Mouse (Mus musculus) MEL-GATA-1-ER (cell line): Measurements from ENCODE around the gene Stmnd1.
"Not testable (repeated sequence)": the region's sequence is repeated elsewhere in the genome, so short reads cannot be mapped to it uniquely, and the experiment has no call there.

Source experiments
- DNase-seq: peaks from one replicate; pipeline ENCODE4 v3.0.0-alpha.2; 2012; ENCODE audit warnings: low read depth; ENCODE audit errors: extremely low read depth

Stmnd1 gene

DNA sequence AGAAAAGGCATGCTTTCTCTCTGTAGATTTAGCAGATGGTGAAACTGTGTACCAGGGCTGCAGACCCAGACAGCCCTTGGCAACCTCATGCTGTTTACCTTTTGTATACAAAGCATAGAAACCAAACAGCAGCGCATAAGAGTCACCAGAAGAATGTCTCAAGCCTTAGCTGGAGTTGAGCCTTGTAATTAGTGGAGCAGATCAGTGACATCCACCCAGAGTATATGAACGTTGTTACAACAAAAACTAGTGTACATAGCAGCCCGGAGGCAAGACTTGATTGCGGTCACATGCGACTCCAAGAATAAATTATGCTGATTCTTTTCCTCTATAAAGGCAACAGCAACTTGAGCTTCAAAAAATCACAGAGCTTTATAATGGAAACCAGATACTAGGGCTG lies 14.9 kb downstream of the Stmnd1 start:
- DNase-seq: no peak

DNA sequence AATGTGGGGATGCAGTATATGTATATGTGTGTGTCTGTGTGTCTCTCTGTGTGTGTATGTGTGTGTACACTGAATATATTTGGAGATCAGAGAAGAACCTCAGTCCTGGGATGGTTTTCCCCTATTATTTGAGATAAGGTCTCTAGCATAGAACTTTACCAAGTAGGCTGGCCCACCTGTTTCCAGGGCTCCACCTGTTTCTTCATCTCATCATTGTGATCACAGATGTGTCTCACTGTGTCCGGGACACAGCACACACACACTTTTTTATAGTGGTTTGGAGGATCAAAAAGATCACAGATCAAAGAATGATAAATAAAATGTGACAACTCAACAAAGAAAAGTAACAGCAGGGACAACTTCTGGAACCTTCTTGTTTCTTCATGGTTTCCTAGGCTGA lies 17.0 kb downstream of the Stmnd1 start:
- DNase-seq: no peak

DNA sequence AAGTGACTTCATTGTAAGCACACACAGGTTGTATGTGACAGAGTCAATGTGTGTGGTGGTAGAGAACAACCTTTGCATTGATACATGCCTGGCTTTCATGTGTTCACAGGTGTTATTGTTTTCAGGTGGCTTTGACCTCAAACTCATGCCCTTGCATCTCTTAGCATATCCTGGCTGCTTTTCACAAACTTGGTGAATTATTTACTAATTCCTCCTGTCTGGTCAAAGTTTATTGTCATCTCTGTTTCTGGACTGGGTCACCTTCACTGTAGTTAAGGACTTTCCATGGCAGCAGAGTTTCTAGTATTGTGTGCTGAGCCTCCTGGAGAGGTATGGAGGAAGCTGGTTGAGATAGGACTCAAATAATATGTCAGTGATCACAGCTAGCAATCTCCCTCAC lies 20.8 kb downstream of the Stmnd1 start:
- no peak for DNase-seq

DNA sequence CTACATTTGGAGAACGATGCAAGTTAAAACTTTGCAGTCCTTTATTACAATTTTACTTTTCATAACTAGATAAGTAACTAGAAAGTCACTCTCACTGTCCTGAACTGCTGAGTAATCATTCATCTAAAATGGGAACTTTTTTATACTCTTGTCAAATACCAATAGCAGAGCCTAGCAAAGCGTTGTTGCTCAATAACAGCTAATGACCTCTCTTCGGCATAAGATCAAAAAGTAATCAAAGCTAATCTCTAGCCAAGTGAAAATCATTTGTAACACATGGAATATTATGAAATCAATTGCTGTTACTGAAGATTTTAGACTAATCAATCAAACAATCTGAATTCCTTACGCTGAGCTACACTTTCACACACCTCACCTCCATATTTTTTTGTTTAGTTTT lies 24.2 kb downstream of the Stmnd1 start:
- no peak for DNase-seq

GRCm38 (mm10) chr13:46310790-46311189 lies 37.3 kb downstream of the Stmnd1 start:
- DNase-seq: peak; percentile 37

GRCm38 (mm10) chr13:46313176-46313575 lies 39.7 kb downstream of the Stmnd1 start:
- no peak for DNase-seq

DNA sequence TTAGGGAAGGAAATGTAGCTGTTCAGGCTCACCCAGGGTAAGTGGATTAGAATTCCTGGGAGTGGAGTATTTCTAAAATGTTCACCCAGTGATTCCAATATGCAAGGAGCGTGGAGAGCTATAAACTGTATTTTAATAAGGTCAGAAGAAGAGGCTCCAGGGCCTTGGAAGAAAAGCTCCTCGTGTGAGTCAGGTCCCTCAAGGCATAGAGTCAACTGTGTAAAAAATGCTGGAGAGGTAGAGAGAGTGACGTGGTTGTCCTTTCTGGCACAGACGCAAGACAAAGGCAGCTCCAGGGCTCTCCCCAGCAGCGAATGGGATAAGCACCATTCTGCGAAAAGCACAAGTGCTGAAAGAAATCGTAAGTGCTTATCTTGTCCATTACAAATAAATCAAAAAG lies 41.6 kb downstream of the Stmnd1 start:
- no peak for DNase-seq

DNA sequence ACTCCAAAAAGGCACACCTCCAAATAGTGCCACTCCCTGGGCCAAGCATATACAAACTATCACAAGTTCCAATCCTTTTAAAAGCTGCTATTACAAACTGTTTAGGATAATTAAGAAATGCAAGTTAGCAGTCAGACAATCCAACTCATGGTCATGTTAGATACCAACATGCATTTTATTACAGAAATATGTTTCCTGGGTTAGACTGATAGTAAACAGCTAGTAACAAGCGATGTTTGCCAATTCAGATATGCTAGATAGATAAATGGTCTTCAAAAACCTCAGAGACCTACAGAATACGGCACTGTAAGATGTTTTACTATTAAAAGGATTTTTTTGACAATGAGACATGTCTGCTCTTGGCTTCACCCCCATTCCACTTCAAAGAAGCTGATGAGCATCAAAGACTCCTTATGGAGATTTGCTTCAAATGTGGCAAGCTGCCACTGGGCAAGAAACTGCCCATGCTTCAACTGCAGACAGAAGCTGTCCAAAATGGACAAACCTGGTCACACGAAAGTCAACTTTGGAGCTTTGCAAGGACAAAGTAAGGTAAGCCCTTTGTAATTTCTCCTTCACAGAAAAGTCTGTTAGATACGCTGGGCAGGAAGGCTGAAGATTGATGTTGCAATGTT lies 52.9 kb downstream of the Stmnd1 start:
- no peak for DNase-seq

DNA sequence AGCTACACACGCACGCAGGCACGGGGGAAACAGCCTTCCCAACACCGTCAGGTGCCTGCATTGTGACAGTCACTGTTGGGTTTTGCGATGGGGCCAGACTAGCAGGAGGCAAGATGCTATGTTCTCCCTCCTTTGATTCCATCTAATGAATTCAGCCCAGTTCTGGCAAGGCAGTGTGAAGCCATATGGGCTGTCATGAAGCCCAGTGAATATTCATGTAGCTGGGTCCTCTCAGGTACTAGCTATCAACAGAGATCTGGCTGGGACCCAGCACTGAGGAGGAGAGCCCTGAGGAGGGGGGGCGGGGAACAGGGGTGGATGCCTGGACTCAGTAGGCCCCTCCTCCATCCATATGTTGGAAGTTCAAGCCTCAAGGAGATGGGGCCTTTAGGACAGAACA lies 61.5 kb downstream of the Stmnd1 start:
- no peak for DNase-seq

DNA sequence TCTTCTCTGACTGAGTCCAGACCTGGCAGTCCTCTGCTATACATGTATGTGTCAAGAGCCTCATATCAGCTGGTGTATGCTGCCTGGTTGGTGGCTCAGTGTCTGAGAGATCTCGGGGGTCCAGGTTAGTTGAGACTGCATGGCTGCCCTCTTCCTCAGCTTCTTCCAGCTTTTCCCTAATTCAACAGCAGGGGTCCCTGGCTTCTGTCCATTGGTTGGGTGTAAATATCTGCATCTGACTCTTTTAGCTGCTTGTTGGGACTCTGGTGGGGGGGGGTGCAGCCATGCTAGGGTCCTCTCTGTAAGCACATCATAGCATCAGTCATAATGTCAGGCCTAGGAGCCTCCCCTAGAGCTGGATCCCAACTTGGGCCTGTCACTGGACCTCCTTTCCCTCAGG lies 62.8 kb downstream of the Stmnd1 start:
- not testable (repeated sequence) for DNase-seq

- no peak for DNase-seq
These were observed 64.3 kb downstream of the Stmnd1 start for GRCm38 (mm10) chr13:46337791-46338190.

GRCm38 (mm10) chr13:46339954-46340353 lies 66.4 kb downstream of the Stmnd1 start:
- no peak for DNase-seq

DNA sequence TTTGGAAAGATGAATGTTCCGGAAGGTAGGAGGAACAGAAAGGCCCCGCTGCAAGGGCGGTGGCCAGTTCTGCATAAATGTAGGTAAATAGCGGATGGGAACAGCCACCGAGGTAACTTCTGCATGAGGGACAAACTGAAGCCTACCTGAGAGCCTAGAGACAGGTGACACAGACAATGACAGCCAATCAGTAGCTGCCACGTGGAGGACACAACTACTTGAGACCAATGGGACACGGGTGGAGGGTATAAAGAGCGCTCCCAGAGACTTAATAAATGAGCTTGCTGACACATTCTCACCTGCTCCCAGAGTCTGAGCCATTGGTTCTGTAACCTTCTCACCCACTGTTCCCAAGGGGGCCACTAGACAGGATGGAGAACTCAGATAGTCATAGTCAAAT lies 67.1 kb downstream of the Stmnd1 start:
- no peak for DNase-seq

DNA sequence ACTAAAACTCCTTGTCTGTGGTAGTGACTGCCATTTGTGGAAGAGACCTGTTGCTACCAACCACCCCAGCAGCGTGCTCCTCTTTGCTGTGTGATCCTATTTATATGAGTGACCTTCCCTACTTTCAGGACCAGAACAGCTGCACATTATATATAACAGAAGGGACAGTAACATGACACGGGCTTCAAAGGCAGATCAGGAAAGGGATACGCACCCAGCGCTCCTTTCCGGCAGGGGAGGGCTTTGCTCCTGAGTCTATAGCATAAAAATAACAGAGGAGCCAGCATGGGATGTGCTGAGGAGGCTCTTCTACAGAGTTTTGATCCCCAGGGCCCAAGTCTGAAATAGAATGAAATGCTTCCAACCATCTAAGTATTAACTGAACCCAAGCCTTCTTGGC lies 67.9 kb downstream of the Stmnd1 start:
- no peak for DNase-seq

GRCm38 (mm10) chr13:46343226-46343625 lies 69.7 kb downstream of the Stmnd1 start:
- no peak for DNase-seq

GRCm38 (mm10) chr13:46346830-46347512 lies 73.5 kb downstream of the Stmnd1 start:
- DNase-seq: peak; percentile 50

DNA sequence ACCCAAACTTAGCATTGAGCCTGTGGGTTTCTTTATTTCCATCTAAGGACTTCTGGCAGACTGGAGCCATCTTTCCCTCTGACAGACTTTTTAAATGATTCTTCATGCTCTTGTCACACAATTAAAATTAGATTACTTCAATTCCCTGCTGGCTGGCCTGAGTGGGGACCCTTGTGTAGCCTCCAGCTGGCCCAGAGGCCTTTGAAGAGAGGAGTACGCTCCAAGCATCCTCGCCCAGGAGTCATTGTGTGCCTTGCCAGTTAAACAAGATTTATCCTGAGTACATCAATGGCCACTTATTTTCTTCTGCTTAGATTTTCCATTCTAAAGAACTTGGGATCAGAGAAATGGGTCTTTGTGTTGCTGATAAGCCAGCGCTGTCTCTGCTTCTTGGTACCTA lies 76.1 kb downstream of the Stmnd1 start:
- DNase-seq: no peak
